Mouse (Mus musculus) myocyte (in vitro differentiated cells): ENCODE results near the gene Tgfbr1.

Experiments
- MAX ChIP-seq: IDR thresholded peaks from one replicate; pipeline ENCODE4 v1.6.1; 2011; ENCODE audit warnings: low read depth, mild to moderate bottlenecking, control low read depth
- MYOD1 ChIP-seq, 3 experiments: IDR thresholded peaks; one replicate each; pipeline ENCODE4 v1.6.1; 2011; ENCODE audit warnings: control low read depth in 2 of 3, low read depth in 2 of 3, mild to moderate bottlenecking in 2 of 3, moderate library complexity in 1 of 3; ENCODE audit not compliant: insufficient read length in 2 of 3, control insufficient read depth in 1 of 3

- TF ChIP-seq MAX, result no peak
- TF ChIP-seq MYOD1 (IDR thresholded peaks at IDR 0.05; ENCODE audit: control insufficient read depth in 1 of 3, insufficient read length in 2 of 3, low read depth in 2 of 3), result no peak
Observed at GRCm38 (mm10) chr4:47329285-47329684, 23.7 kb upstream of the Tgfbr1 start.
